In the genomic region with DNA sequence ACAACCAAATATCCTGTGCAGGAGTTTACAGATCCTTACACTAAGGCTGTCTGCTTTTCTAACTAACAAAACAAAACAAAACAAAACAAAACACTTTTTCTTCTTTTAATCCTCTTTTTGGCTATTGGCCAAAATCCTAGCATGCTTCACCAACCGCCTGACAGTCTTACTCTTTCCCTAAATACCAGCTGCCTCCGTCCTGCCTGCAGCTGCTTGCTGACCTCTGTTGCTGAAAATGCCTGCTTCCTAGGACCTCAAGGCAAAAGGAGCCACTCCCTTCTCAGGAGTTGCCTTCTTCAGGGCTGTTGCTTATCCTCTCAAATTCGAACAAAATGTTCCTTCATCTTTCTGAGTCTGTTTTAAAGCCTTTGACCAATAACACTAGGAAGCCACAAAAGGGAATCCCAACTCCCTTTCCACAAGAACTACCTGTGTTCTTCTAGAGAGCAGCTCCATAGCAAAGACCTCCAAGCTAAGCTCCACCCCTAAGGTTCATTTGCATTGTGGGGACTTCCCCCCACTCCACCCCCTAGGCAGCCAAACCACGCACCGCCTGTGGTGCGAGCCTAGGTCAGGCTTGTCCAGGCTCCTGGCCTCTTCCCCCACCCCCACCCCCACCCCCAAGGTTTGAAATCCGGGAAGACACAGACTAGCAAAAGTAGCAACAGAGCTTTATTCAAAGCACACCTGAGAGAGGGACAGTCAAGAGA, we compare ENCODE assay signal across 11 mouse cellular contexts. TPM values are rescaled to one million over a fixed set of nuclear protein-coding genes. Genes with fewer than 3 reads are reported as not detected.
DNase-seq lines count a peak whose midpoint lies in the region; ATAC-seq and TF ChIP-seq lines count a peak whose summit lies in the region.
"Had no signal": no experiment of that assay in that cellular context is flagged by ENCODE, and none has a peak within 500 bp of the region (broad histone marks: within the 10 kb centered on the region; RNA-seq: fewer than 3 reads in every experiment).

No protein-coding gene starts in this region.

- WGBS in heart, embryonic 15.5 days, result 11% methylated on average over 7 of the region's 7 CpGs
- 6% methylated on average over 7 of the region's 7 CpGs for WGBS in liver, embryonic 12.5 days (ENCODE audit: insufficient replicate concordance)

- no peak overlapping the region for H3K4me2 ChIP-seq in heart, embryonic 15.5 days
- H3K4me2 ChIP-seq in liver, embryonic 12.5 days, result peak overlapping the region; percentile 35

- 0 out of 2 replicates have a peak overlapping the region, but pooled peaks have one; percentile 5 for H3K27ac ChIP-seq in heart, embryonic 15.5 days
- no peak overlapping the region for H3K27ac ChIP-seq in liver, embryonic 12.5 days
- no peak overlapping the region for H3K27ac ChIP-seq in layer of hippocampus, adult 2 months
- H3K27ac ChIP-seq: left cerebral cortex, adult 2 months had no signal

- intact Hi-C loops in heart, postnatal 10 days (cut with DNase I), result no loop called here

- peaks cover 15% of the 10 kb centered on the region for H3K4me1 ChIP-seq in heart, embryonic 15.5 days (replicated peaks)
- H3K4me1 ChIP-seq in liver, embryonic 12.5 days, result peaks cover 12% of the 10 kb centered on the region

- 0 out of 2 replicates have a peak, but pooled peaks cover 3% of the 10 kb centered on the region for H3K36me3 ChIP-seq in heart, embryonic 15.5 days
- H3K36me3 ChIP-seq in liver, embryonic 12.5 days, result no peaks in the 10 kb centered on the region

- no peak overlapping the region for H3K9ac ChIP-seq in heart, embryonic 15.5 days
- no peak overlapping the region for H3K9ac ChIP-seq in liver, embryonic 12.5 days

- H3K4me3 ChIP-seq in heart, embryonic 15.5 days, result no peak overlapping the region
- no peak overlapping the region for H3K4me3 ChIP-seq in liver, embryonic 12.5 days
- no peak overlapping the region for H3K4me3 ChIP-seq in layer of hippocampus, adult 2 months
- H3K4me3 ChIP-seq: left cerebral cortex, adult 2 months had no signal

- no peak for TF ChIP-seq CTCF in layer of hippocampus, adult 2 months (conservative IDR thresholded peaks at IDR 0.05)

- DNase-seq in heart, postnatal 10 days, result no peak
- peak; percentile 40 for DNase-seq in 3T3-L1 (ENCODE audit: low read depth, low spot score)
- peak; percentile 67 for DNase-seq in R1 (ENCODE audit: low read depth, low spot score)
- DNase-seq in layer of hippocampus, adult 2 months (ENCODE audit: low spot score in 2 of 2), result no peak
- no peak for DNase-seq in thymus, postnatal 25 days

- H3K9me3 ChIP-seq in heart, embryonic 15.5 days (replicated peaks), result peaks cover 7% of the 10 kb centered on the region; the same call in 1 of the 2 replicates
- H3K9me3 ChIP-seq in liver, embryonic 12.5 days (replicated peaks), result peaks cover 7% of the 10 kb centered on the region; the same call in 1 of the 2 replicates

- ATAC-seq in heart, embryonic 15.5 days (replicated peaks; ENCODE audit: insufficient number of reproducible peaks, insufficient read depth, low FRiP score, low read depth), result 0 out of 2 replicates have a peak, but pooled peaks have one; percentile 50
- peak; percentile 58; the same call in 1 of the 2 replicates for ATAC-seq in liver, embryonic 12.5 days
- no peak for ATAC-seq in cerebellum, adult (ENCODE audit: insufficient number of reproducible peaks, low FRiP score, low TSS enrichment)

- H3K27me3 ChIP-seq in heart, embryonic 15.5 days, result no peaks in the 10 kb centered on the region
- H3K27me3 ChIP-seq in liver, embryonic 12.5 days (replicated peaks), result no peaks in the 10 kb centered on the region

RNA-seq across cellular contexts. Expression of a gene that starts 25.4 kb away (rescaled TPM):
- polyA plus RNA-seq in heart, embryonic 15.5 days (2015; fragmentation: Nextera tagmentation; extraction: Ambion mirVana), result 168 and 174 TPM in 2 replicates
- 100 to 1,000 TPM; 182 to 197 TPM for total RNA-seq in heart, postnatal 10 days (2021)
- 83.6 TPM in 2 replicates for polyA plus RNA-seq in liver, embryonic 12.5 days (2016; fragmentation: Nextera tagmentation; extraction: Ambion mirVana)
- 10 to 100 TPM; 56.8 to 67.2 TPM for total RNA-seq in layer of hippocampus, adult 2 months (2021)

RNA-seq across cellular contexts. Expression of a gene that starts 54.4 kb away (rescaled TPM):
- 1.4 and 2.2 TPM in 2 replicates for polyA plus RNA-seq in heart, embryonic 15.5 days (2015; fragmentation: Nextera tagmentation; extraction: Ambion mirVana)
- 1 to 10 TPM; 2.8 to 3.4 TPM for total RNA-seq in heart, postnatal 10 days (2021)
- polyA plus RNA-seq in liver, embryonic 12.5 days (2016; fragmentation: Nextera tagmentation; extraction: Ambion mirVana), result 0.12 TPM in 1 of 2 replicates, not detected in the other
- total RNA-seq in layer of hippocampus, adult 2 months (2021), result 1 to 10 TPM; 7.8 to 9.7 TPM
- total RNA-seq: MEL had no signal
- polyA plus RNA-seq: spleen, adult 2 months had no signal

RNA-seq across cellular contexts. Expression of a gene that starts 54.5 kb away (rescaled TPM):
- polyA plus RNA-seq in heart, embryonic 15.5 days (2015; fragmentation: Nextera tagmentation; extraction: Ambion mirVana), result 50.5 and 53.7 TPM in 2 replicates
- 10 to 100 TPM; 48.2 to 57.7 TPM for total RNA-seq in heart, postnatal 10 days (2021)
- polyA plus RNA-seq in liver, embryonic 12.5 days (2016; fragmentation: Nextera tagmentation; extraction: Ambion mirVana), result 12.2 and 13.4 TPM in 2 replicates
- total RNA-seq in layer of hippocampus, adult 2 months (2021), result 10 to 100 TPM; 17.8 to 23.7 TPM

Comparison
In these comparisons a context has a peak if more than half of its experiments do, and no peak if none do; other contexts are left out.
1. DNase-seq: peak in 3T3-L1 (single experiment) and R1 (single experiment); none in heart, postnatal 10 days (0 of 2), layer of hippocampus, adult 2 months (0 of 2) and thymus, postnatal 25 days (single experiment).